Mouse (Mus musculus) left cerebral cortex, postnatal 4 days (tissue): ENCODE measurements around the gene Xaf1. TPM values are rescaled to one million over a fixed set of nuclear protein-coding genes. Genes with fewer than 3 reads are reported as not detected.
"Not testable (repeated sequence)": the region's sequence is repeated elsewhere in the genome, so short reads cannot be mapped to it uniquely, and the experiment has no call there.

ENCODE experiments used
- DNase-seq: peaks from one replicate; pipeline ENCODE4 v3.0.0-alpha.2; 2022
- intact Hi-C: fragments of 180-260 bp; cut with DNase I; formaldehyde crosslinking; loops from one replicate; pipeline ENCODE4 v1.15.1; 2025
- total RNA-seq, 2 experiments: library from RNA; stranded (reverse); gene quantifications; 2 replicates each; pipeline ENCODE4 v1.2.3; 2021

Xaf1 gene
- total RNA-seq, 2 experiments from 2014 or later = 0.70 to 1.2 TPM

DNA sequence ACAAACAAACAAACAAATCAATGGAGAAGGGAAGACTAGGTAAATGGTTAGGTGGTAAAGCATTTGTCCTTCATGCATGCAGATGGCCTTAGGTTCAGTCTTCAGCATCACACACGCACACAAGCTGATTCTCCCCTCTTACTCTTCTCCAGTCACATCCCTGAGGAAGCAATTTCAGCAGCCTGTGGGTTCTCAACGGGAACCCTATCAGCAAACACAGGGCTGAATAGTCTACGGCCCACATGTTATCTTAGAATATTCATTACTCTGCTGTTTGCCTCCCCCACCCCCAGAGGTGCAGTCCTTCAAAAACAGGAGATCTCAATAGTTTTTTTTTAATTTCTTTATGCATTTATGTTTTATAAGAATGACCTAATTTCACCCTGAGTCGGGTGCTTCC lies 9.1 kb downstream of the Xaf1 start:
- intact Hi-C loops = no loop called here
- no peak for DNase-seq

DNA sequence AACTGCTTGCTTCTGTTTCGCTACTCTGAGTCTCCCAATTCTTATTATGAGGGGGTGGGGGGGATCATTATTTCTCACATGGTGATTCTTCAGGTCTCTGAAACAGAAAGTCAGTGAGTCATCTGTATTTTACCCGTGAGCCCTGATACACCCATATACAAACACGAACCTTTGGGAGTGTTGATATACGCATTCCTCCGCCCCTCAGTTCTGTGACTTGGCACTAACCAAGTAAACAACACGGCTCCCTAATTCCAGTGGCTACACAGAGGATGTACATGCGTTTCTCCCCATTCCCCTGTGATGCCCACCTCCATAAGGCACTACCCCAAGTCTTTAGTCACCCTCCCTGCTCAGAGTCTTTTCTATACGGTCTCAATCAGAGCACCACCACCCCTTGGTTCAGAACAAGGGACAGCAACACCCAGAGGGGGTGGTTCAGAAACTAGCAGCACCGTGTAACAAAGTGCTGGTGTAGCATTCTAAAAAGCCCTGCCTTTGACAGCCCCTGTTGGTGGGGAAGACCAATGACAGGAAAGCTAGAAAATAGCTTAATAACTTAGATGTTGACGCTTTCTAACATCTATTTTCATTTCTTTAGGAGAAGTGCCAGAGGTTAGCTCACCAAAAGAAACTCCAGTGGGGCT lies 10.0 kb downstream of the Xaf1 start:
- no peak for DNase-seq
- intact Hi-C loops = no loop called here

DNA sequence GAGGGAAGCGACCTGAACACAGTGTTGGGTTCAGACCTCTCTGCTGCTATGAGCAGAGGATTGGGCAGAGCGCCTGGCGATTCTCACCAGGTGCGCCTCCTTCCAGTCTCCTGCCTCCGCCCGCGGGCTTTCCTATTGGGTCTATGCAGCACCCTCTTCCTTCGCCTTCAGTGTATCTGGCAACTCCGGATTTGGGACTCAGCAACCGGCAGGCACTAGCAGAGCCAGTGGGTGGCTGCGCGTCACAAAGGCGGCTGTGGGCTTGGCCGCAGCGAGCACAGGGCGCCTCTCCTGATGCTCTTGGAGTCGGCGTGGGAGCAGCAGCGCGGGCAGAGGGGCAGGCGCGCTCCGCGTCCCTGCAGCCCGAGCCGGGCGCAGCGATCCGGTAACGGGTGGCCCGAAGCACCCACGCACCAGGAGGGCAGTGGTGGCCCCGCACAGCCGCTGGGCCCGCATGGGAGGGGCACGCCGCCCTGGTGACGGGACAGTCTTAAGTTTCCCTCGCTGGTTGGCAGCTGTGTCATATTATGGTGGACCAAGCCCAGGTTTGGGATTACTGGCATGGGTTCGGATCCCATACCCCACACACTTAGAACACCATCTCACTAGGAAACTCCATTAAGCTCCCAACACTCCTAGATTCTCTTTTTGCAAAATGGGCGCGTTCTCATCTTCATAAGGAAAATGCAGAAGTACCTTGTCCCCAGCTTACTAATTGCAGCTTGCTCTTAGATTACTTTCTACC lies 12.9 kb downstream of the Xaf1 start, which contains the start of gene Fbxo39:
Fbxo39 (plus strand) TSS at position 294 of the 745 bp plus-strand sequence.
- intact Hi-C loops = no loop called here
- no peak for DNase-seq

DNA sequence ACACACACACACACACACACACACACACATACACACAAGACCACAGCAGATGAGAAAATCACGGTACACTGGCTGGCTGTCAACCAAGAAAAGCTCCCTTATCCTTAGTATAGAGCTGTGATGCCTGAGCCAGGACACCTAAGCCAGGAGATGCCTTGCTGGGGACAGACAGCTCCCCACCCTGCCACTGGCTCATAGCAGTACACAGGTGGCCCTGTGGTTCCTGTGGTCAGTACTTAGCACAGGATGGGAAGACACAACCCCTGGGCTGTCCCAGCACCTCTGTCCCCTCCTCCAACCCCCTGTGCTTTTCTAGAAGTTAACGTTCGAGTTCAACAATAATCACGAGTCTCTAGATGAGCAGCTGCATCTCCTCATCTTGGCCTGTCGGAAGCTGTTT lies 16.6 kb downstream of the Xaf1 start:
- DNase-seq = no peak

DNA sequence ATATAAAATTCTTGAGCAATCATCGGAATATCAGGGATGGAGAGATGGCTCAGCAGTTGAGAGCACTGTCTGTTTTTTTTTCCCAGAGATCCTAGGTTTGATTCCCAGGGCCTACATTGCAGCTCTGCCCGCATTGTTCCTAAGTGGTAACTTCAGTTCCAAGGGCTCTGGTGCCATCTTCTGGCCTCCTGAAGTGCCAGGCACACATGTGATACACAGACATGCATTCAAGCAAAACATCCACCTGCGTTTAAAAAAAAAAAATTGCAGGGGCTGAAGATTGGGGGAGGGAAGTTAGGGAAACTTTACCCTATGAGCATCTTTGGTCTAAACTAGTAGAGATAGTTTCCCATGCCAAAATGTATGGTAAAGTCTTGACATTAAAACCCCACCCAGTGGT lies 23.0 kb downstream of the Xaf1 start:
- no peak for DNase-seq
- intact Hi-C loops = no loop called here

More for the DNA sequence above, 16.6 kb downstream of the Xaf1 start:
- intact Hi-C loops = no loop called here

DNA sequence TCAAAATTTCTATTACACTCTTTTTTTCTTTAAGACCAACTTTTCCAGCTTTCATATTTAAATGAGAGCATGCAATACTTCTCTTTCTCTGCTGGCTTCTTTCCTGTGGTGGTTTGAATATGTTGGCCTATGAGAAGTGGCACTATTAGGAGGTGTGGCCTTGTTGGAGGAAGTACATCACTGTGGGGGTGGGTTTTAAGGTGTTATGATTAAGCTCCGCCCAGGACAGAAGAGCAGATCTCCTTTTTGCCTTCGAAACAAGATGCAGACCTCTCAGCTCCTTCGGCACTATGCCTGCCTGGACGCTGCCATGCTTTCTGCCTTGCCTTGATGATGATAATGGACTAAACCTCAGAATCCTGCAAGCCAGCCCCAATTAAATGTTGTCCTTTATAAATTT lies 24.3 kb downstream of the Xaf1 start:
- no peak for DNase-seq
- intact Hi-C loops = no loop called here

DNA sequence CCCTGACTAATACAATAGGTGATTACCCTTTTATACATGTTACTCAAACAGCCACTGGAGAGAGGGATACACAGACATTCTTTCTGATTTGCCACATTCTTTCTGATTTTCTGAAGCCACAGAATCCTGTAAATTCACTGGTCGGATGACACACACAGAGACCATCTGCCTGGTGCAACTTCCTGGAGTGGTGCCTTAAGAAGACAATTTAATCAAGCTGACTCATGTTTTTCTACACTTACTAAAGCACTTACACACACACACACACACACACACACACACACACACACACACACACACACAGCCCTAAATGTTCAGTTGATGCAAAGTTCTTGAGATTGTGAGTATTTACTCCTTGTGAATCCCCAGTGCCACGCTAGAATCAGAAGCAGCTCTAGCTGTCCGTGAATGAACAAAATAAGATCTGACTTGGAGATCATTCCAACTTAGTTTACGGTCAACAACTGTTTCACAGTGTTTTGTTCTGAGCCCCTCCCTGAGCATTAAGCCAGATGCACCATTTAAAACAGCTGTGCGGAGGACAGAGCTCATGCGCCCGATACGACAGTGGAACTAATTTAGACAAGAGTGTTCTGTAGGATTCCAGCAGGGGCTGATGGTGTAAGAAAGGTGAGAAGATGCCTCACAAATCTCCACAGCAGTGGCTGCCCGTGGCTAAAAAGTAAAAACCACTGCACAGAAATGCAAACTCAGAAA lies 31.7 kb downstream of the Xaf1 start:
- no peak for DNase-seq

DNA sequence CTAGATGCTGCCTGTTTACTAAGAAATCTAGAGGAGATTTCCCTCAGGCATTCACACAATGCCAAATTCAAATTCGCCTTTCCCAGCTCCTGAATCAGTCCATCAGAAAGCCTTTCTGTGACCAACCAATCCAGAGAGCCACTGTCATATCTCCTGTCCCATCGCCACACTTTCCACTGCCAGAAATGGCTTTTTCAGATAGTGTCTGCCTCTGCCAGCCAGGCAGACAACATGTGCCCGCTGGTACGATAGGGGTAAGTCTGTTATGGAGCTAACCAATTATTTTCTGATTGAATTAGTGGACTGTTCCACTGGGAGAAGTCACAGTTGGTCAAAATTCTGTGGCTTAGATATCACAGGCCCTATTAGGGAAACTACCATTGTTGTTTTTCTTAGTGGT lies 33.2 kb downstream of the Xaf1 start:
- no peak for DNase-seq
- intact Hi-C loops = no loop called here

More for the DNA sequence above, 31.7 kb downstream of the Xaf1 start:
- intact Hi-C loops = no loop called here

DNA sequence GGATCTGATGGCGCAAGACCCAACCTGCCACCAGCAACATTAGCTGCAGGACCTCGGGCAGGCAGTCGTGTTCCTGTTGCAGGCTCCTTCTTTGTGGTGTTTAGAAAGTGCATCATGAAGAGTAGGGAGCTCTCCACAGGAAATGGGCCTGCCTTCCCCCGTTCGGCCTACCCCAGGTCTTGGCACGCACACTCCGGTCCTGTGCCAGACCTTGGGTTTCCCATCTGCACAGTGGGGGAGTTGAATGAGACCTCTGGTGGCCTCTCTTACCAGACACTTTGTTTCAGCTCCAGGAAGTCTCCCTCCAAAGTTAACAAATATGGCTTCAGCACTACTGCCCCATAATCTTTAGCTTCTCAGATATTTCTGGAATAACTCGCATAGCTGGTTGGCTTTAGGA lies 35.3 kb downstream of the Xaf1 start:
- DNase-seq = no peak
- intact Hi-C loops = no loop called here

DNA sequence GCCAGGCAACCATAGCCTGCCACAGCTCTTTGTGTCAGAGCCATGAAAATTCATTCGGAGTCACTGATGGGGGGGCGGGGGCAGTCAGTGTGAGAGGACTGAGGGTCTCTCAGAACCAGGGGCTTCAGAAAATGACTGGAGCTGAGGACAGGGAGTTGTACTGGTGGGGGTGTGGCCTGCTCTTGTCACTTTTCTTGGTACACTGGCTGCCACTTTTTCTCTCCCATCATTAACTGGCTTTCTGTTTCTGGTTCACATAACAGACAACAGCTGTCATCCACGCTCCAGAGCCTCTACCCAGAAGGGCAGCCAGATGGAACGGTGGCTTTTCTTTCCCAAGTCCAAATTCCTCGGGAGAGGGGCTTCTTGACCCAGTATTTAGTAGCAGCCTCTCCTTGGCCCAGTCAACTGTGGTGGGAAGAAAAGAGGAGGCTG lies 37.0 kb downstream of the Xaf1 start:
- intact Hi-C loops = no loop called here
- peak; percentile 56 for DNase-seq

DNA sequence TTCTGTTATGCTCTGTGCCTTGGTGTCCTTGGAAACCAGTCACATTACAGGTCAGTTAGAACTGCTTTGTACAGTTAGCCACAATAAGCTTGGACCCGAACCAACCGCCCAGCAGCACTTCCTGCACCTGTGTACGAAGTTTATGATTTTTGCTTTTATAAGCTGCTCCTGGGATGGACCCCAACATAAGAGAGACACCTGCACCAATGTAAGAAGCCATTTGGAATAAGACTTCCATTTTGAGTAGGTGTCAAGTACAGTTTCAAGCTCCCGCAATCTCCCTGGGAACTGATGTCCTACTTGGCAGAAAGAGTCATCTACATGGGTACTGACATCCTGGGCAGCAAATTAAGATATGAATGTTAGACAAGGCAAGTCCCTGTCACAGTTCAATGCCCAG lies 38.3 kb downstream of the Xaf1 start:
- intact Hi-C loops = loop anchor here (5.0 to 10.0 kb wide), 3 partner anchors 88 to 225 kb away; no protein-coding TSS in a partner anchor
- DNase-seq = no peak

DNA sequence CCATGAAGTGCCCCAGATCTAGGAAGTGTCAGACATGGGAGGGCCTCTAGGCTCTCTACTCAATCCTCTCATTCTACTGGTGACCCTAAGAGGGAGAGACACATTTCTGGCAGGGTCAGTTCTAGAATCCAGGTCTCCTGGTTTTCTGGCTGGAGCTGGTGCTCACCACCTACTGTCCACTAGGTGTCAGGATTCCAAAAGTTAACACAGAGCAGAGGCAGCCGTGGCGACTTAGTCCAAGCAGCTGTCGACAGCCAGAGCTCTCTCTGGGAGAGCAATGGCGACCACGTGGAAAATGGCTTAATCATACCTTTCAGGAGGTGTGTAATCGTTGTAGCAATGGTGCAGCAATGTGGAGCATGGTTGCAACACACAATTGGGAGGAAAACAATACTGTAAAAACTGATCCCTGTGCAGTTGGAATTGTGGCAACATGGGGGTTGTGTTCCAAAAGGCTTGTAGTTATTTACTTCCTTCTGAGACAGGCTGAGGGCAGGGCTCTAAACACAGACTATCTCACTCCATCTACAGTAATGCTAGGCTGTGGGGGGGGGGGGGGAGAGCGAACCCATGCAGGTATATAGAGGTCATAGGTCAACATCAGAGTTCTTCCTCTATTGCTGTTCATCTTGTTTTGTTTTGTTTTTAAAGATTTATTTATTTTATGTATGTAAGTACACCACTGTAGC lies 41.3 kb downstream of the Xaf1 start:
- intact Hi-C loops = loop anchor here (5.0 to 10.0 kb wide), 3 partner anchors 85 to 222 kb away; no protein-coding TSS in a partner anchor
- peak; percentile 62 for DNase-seq

DNA sequence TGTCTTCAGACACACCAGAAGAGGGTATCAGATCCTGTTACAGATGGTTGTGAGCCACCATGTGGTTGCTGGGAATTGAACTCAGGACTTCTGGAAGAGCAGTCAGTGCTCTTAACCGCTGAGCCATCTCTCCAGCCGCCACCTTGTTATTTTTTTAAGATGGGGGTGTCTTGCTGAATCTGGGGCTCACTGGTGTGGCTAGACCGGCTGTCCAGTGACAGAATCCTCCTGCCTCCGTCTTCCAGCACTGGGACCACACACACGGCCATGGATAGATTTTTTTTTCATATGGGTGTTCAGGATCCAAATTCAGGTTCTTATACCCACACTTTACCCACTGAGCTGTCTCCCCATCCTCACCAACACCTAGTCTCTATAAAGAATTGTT lies 41.8 kb downstream of the Xaf1 start:
- not testable (repeated sequence) for DNase-seq
- intact Hi-C loops = loop anchor here (5.0 to 10.0 kb wide), 3 partner anchors 84 to 222 kb away; no protein-coding TSS in a partner anchor

DNA sequence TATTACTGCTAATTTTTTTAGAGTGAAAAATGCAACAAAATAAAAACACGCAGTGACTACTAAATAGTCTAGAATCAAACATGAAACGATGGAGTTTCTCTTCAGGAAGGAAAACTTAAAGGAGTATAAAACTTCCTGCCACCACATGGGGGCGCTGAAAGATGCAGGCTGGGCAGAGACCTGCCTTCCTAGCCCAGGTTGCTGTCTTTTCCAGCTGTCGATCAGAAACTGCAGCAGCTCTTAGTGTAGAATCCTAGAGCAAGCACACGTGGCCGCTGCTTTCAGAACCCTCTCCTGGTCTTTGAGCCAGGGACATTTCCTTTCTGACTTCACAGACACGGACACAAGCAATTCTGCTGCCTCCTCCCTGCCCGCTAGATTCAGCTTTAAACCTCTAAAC lies 42.5 kb downstream of the Xaf1 start:
- DNase-seq = peak; percentile 58

DNA sequence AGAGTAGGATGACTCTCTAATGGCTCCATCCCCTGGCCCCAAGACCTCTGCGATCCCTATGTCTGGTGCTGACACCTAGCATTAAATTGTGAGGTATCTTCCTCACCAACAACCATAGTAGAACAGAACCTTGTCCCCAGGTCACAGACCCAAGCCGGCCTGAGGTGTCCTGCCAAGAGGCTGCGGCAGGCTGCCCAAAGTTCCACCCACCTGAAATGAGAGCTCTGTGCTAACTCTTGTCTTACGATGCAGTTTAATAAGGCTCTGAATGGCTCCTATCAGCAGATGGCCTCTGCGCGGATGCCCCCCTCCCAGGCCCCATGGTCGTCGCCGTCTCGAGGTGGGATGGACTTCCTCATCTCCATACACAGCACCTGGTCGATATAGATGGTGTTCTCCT lies 43.1 kb downstream of the Xaf1 start:
- DNase-seq = no peak
- intact Hi-C loops = loop anchor here (5.0 to 10.0 kb wide), 3 partner anchors 83 to 220 kb away; no protein-coding TSS in a partner anchor

More for the DNA sequence above, 42.5 kb downstream of the Xaf1 start:
- intact Hi-C loops = loop anchor here (5.0 to 10.0 kb wide), 3 partner anchors 83 to 221 kb away; no protein-coding TSS in a partner anchor

DNA sequence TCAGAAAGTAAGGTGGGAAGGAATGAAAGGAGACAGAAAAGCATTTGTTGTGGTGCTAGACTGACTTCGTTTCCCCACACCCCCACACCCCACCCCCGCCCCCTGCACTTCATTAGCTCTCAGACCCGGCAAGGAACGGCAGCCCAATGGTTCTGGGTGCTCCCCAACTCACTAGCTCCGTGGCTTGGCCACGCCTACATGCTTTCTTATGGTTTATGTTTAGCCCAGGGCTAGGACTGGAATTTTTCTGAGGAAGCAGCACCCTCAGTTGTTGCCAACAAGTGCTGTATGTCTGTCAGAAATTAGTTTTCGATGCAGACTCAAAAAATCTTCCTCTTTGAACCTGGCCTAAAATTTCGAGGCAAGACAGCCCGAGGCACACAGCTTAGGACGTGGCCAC lies 47.1 kb downstream of the Xaf1 start:
- intact Hi-C loops = loop anchor here (10.0 kb wide), 2 partner anchors 124 to 216 kb away; no protein-coding TSS in a partner anchor
- DNase-seq = no peak

DNA sequence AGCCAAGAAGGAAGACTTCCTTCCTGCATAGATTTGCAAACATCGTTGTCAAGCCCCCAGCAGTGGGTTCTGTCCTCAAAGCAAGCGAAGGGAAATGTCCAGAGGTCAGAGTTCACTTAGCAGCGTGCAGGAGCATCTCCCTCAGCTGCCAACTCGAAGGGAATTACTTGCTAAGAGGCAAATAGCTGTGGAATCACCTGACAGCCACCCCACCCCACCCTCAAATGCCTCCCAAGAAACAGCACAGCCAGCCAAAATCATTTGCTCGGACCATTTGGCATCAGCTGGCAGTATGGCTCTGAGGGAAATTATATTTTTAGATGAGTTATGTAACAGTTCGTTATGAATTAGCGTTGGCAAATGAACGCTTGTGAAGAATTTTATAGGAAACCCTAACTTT lies 47.6 kb downstream of the Xaf1 start:
- intact Hi-C loops = loop anchor here (10.0 kb wide), 2 partner anchors 124 to 216 kb away; no protein-coding TSS in a partner anchor
- no peak for DNase-seq

DNA sequence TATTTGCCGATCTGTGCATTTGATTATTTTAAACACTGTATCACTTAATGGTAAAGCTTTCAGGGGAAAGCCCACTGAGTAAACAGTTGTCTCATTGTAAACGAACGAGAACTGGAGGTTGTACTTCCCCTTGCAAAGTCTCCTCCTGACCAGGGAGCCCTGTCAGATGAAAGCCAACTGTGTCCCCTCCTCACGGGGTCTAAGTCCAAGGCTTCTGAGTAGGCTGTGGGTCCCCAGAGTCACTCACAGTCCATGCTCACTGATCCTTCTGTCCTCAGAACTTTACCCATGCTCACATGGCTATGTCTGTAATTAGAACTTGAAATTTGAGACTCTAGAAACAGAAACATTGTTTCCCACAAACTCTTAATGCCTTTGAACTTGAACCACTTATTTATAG lies 48.2 kb downstream of the Xaf1 start:
- DNase-seq = no peak
- intact Hi-C loops = loop anchor here (10.0 kb wide), 2 partner anchors 125 to 215 kb away; no protein-coding TSS in a partner anchor

DNA sequence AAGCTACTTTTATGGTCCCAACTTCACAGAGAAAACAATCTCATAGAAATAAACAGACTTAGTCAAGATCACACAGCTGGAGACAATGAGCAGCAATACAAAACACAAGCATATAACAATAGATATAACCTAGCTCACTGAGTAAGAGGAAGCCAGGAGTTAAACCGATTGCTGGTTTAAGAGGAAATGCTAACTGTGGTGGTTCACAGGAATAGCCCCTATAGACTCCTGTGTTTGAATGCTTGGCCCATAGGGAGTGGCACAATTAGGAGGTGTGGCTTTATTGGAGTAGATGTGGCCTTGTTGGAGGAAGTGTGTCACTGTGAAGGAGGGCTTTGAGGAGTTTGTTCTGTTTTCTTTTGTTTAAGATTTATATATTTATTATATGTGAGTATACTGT lies 50.8 kb downstream of the Xaf1 start:
- intact Hi-C loops = no loop called here
- DNase-seq = no peak

DNA sequence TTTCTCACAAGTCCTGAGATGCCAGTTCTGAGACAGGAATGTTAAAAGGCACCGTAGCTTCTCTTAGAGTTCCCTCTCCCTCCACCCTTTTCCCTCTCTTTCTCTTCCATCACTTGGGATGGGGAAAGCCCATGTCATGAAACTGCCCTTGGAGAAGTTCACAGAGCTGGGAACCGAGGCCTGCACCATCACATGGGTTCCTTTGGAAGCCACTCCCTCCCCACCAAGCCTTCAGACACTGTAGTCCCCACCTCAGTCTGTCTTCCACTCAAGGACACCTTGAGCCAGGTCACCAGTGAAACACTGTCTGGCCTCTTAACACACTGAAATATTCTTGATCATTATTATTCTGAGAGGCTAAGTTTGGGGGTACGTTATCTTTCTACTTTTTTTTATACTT lies 51.8 kb downstream of the Xaf1 start:
- no peak for DNase-seq
- intact Hi-C loops = no loop called here
